Mouse (Mus musculus) left cerebral cortex, adult 2 months (tissue): ENCODE results near the gene Mettl1. TPM values are rescaled to one million over a fixed set of nuclear protein-coding genes. Genes with fewer than 3 reads are reported as not detected.

ENCODE experiments used
- DNase-seq, 2 experiments: peaks; one replicate each; pipeline ENCODE4 v3.0.0; 2021 to 2022; ENCODE audit warnings: low spot score in 2 of 2, mixed read lengths in 1 of 2; ENCODE audit errors: extremely low spot score in 1 of 2
- H3K27ac ChIP-seq: fragments of 200-600 bp; 2 replicates; pipeline ENCODE4 v1.8.1; 2022
- H3K4me3 ChIP-seq: fragments of 200-600 bp; 2 replicates; pipeline ENCODE4 v1.8.1; 2022
- CTCF ChIP-seq: fragments of 200-600 bp; IDR thresholded peaks from 2 replicates; pipeline ENCODE4 v1.8.1; 2022; ENCODE audit warnings: antibody characterized with exemption, mild to moderate bottlenecking, moderate library complexity
- intact Hi-C: fragments of 180-260 bp; cut with DNase I; formaldehyde crosslinking; loops from one replicate; pipeline ENCODE4 v1.15.1; 2025
- microRNA-seq, 2 experiments: library from miRNA; unstranded; fragments of <30 nt; microRNA quantifications; one replicate each; pipeline ENCODE4 v1.2.0; 2021
- total RNA-seq, 2 experiments: library from RNA; stranded (reverse); gene quantifications; 2 replicates each; pipeline ENCODE4 v1.2.3; 2021

Mettl1 gene
- total RNA-seq, 2 experiments from 2014 or later, result 10.1 to 12.3 TPM

DNA sequence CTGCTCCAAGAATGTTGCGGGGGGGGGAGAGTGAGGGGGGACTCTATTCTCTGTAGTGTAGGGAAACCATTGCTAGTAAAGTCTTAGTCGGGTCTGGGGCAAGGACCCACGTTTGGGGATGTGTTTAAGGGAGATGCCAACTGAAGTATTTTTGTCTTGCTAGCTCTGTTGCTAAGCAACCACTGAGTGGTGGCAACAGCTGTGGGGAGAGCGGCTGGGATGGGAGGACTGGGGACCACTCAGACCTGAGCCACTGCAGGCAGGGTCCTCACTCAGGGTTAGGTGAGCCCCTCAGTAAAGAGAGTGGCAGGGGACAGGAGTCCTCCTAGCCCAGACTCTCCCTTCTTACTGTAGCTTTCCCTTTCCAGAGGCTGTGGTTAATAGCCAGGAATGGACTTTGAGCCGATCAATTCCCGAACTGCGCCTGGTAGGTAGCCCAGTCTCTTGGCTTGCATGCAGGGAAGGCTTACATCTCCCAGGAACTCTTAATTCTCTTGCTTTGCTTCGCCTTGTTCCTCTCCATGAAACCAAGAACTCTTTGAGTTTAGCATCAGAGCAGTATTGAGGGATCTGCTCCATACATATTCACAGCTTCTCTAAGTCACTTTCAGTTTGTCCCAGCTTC, 40.9 kb downstream of the Mettl1 start:
- no peak for DNase-seq
- TF ChIP-seq CTCF, result no peak
- intact Hi-C loops, result no loop called here
- Histone ChIP-seq H3K27ac (peak overlapping the region; percentile 96), H3K4me3 (peak overlapping the region; percentile 85)

DNA sequence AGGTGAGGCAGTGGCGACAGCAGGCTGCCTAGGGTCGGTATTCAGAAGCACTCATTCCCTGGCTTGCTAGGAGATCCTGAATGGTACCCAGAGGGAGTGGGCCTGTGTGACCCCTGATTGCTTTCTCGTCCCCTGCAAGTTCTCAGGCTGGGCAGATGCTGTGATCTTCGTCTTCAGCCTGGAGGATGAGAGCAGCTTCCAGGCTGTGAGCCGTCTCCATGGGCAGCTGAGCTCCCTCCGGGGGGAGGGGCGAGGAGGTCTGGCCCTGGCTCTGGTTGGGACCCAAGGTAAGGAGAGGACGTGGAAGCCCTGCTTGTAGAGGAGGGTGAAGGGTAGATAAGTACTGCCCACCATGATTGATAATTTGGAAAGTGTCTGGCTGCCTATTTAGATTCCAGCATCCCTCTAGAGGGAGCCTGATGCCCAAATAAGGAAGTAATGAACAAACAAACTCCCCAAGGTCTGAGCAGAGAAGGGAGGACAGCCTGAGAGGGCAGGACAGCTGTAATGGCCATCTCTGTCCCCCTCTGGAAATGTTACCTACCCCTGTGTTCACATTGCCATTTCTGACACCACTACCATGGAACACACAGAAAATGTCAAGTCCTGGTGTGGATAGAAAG, 42.2 kb downstream of the Mettl1 start:
- intact Hi-C loops, result no loop called here
- TF ChIP-seq CTCF, result no peak; the same call in 1 of the 2 replicates
- H3K27ac ChIP-seq, result peak overlapping the region; percentile 17; the same call in 1 of the 2 replicates
- no peak for DNase-seq
- H3K4me3 ChIP-seq, result no peak overlapping the region

DNA sequence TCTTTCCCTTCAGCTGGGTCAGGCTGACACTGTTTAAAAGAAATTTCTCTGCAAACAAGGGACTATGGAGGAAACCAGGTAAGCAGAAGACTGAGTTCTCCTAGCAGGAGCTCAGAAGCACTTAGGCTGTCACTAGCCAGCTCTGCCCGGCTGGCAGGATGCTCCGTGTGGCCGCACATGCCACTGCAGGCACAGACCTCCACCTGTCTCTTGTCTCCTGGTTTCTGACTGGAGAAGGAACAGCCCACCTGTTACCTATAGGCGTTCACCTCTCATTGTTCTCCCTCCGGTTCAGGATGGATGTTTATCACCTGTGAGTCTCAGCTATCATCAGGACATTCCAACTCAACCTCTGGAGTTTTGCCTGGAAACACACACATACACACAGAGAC, 42.7 kb downstream of the Mettl1 start:
- no peak; the same call in 1 of the 2 replicates for TF ChIP-seq CTCF
- Histone ChIP-seq H3K27ac (no peak overlapping the region; the same call in 1 of the 2 replicates), H3K4me3 (no peak overlapping the region)
- DNase-seq, result no peak
- intact Hi-C loops, result no loop called here

DNA sequence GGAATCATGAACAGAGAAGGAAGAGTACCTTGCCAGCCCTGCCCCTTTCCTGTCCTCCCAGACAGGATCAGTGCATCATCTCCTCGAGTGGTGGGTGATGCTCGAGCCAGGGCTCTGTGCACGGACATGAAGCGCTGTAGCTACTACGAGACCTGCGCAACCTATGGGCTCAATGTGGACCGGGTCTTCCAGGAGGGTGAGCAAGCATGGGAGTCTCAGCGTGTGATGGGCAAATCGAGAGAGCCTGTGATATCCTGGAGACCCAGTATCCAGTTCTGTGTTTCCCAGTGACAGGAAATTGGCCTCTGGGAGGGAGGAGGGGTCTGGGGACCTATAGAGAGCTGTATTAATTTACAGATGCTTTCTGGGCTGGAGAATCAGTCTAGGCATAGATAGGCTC, 43.8 kb downstream of the Mettl1 start:
- Histone ChIP-seq H3K4me3 (no peak overlapping the region), H3K27ac (no peak overlapping the region)
- TF ChIP-seq CTCF, result no peak
- DNase-seq, result no peak
- intact Hi-C loops, result no loop called here

DNA sequence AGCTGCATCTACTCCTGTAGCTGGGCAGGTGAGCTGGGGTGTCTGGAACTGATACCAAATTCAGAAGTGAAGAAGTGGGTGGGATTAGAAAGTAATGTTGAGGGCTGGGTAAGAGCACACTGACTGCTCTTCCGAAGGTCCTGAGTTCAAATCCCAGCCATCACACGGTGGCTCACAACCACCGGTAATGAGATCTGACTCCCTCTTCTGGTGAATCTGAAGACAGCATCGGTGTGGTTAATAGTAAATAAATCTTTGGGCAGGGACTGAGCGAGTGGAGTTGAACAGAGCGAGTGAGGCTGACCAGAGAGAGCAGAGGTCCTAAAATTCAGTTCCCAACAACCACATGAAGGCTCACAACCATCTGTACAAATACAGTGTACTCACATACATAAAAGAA, 44.4 kb downstream of the Mettl1 start:
- H3K4me3 ChIP-seq, result no peak overlapping the region
- intact Hi-C loops, result no loop called here
- peak; percentile 30 for TF ChIP-seq CTCF
- H3K27ac ChIP-seq, result no peak overlapping the region
- no peak for DNase-seq

DNA sequence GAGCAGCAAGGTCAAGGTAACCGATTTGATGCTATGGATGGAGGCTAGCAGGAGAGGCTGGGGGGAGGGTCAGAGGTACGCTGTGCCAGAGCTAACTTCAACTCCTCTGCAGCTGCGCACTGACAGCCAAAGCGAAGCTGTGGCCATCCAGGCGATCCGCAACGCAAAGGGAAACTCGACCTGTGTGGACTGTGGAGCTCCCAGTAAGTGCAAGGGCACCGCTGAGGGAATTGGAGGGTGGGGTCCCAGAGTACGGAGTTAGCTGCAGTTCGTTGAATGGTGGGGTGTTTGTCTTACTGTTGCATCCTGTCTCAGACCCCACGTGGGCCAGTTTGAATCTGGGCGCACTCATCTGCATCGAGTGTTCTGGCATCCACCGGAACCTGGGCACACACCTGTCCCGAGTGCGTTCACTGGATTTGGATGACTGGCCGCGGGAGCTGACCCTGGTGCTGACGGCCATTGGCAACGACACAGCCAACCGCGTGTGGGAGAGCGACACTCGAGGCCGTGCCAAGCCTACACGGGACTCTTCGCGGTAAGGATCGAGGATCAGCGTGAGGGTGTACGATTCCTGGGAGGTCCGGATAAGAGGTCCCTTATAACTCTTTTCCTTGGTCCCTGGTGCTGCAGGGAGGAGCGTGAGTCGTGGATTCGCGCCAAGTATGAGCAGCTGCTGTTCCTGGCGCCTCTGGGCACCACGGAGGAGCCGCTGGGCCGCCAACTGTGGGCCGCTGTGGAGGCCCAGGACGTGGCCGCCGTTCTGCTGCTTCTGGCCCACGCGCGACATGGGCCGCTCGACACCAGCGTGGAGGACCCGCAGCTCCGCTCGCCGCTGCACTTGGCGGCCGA, 49.6 kb downstream of the Mettl1 start:
- H3K27ac ChIP-seq, result peak overlapping the region; percentile 60
- peak overlapping the region; percentile 13; the same call in 1 of the 2 replicates for H3K4me3 ChIP-seq
- DNase-seq, result peak; percentile 52 to 61
- TF ChIP-seq CTCF, result no peak
- intact Hi-C loops, result no loop called here

DNA sequence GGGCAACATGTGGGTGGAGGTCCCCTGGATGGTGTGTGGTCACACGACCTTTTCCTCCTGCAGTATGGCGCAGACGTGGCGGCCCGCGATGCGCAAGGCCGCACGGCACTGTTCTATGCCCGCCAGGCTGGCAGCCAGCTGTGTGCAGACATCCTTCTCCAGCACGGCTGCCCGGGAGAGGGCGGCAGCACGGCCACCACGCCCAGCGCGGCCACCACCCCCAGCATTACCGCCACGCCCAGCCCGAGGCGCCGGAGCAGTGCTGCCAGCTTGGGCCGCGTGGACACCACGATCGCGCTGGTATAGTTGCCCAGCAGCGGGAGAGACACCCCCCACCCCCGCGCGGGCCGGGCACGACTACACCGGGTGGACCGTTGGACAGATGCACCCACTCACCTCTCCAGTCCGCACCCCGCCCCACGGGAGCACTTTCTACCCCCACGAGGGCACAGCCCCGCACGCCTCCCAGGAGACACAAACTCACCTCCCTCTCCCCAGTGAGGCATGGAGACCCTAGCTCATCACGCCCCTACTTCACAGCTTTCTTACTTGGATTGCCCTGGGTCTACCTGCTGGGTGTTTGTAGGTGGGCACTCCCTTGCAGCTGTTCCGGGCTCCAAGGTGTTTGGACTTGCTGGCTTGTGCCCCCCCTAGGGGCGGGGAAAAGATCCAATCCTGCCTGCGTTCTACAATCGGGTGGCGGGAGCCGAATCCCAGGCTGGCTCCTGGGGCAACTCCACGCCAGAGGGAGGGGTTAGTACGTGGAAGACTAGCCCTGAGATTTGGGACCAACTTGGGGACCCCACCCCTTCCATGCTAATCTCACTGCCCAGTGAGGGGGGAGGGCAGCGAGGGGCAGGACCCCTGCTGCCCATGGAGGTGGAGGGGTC, 50.5 kb downstream of the Mettl1 start:
- intact Hi-C loops, result no loop called here
- H3K27ac ChIP-seq, result peak overlapping the region; percentile 60; the same call in 1 of the 2 replicates
- peak; percentile 56 to 65 for DNase-seq
- 0 out of 2 replicates have a peak overlapping the region, but pooled peaks have one; percentile 13 for H3K4me3 ChIP-seq
- peak; percentile 7 for TF ChIP-seq CTCF

DNA sequence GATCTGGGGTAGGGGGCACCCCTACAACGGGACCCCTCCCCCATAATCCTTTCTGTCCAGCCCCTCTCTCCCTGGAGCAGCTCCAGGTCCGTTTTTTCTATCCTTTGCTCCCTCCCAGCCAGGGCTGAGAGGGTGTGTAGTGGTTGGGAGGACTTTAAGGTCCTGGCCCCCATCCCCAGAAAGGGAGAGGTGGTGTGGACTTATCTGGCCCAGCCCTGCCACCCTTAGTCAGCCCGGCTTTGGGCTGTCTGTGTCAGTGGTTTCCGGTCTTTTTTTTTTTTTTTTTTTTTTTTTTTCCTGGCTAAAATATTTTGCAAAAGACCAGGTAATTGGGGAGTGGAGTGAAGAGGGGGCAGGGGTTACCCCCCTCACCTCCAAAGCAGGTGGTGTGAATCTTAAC, 51.5 kb downstream of the Mettl1 start:
- intact Hi-C loops, result no loop called here
- DNase-seq, result peak in 1 of 2 experiments; percentile 18
- Histone ChIP-seq H3K4me3 (no peak overlapping the region), H3K27ac (no peak overlapping the region)
- no peak for TF ChIP-seq CTCF

DNA sequence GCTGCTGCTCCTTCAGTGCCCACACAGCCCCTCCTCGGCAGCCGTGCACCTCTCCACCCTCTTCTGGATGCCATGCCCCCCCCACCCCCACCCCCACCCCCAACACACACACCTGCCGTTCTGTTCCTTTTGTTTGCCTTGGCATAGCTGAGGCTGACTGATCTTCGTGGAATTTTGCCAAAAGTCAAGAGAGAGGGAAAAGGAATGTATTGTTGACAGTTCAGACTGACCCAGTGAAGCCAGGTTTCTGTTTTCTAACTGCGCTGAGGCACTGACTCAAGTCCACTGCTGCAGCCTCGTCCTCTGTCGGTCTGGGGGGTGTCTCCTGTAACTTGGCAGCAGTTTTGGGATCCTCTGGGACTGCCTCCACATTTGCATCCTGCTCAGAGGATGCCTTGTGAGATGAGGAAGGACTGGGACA, 53.2 kb downstream of the Mettl1 start:
- TF ChIP-seq CTCF, result no peak
- H3K4me3 ChIP-seq, result no peak overlapping the region

More for the DNA sequence above, 53.2 kb downstream of the Mettl1 start:
- intact Hi-C loops, result no loop called here
- peak overlapping the region; percentile 72 for H3K27ac ChIP-seq
- no peak for DNase-seq

Small RNA genes within 50 kb of the gene (microRNA-seq; reads per million reads assigned to microRNA genes)
- gene Mir26a-2, result 10.0 to 25.3 reads per million in 2 experiments
- gene Mir546, result 0 to 0.24 reads per million in 2 experiments

Other genes starting within 250 kb of the Mettl1 start
- 10 to 100 TPM; 11.7 TPM for gene Atp23, start 140.1 kb upstream of the Mettl1 start, total RNA-seq
- gene Ctdsp2, start 62.7 kb upstream of the Mettl1 start, total RNA-seq, result 10 to 100 TPM; 79.4 to 83.8 TPM
- gene Avil, start 40.7 kb upstream of the Mettl1 start, total RNA-seq, result under 1 TPM; 0.18 to 0.28 TPM
- gene Tsfm, start 10.6 kb upstream of the Mettl1 start, total RNA-seq, result 10 to 100 TPM; 30.2 to 30.7 TPM
- gene Eef1akmt3, start 99 bp downstream of the Mettl1 start, total RNA-seq, result under 1 TPM in 1 of 2 experiments, not detected in 1; 0.21 TPM
- gene Cyp27b1, start 6.8 kb downstream of the Mettl1 start, total RNA-seq, result under 1 TPM; 0.36 to 0.77 TPM
- gene March9, start 18.8 kb downstream of the Mettl1 start, total RNA-seq, result 10 to 100 TPM; 18.1 to 22.5 TPM
- 10 to 100 TPM; 74.4 to 75.2 TPM for gene Cdk4, start 22.1 kb downstream of the Mettl1 start, total RNA-seq
- 10 to 100 TPM; 63.7 to 64.4 TPM for gene Tspan31, start 28.9 kb downstream of the Mettl1 start, total RNA-seq
- gene Agap2, start 33.9 kb downstream of the Mettl1 start, total RNA-seq, result 100 to 1,000 TPM; 627 to 694 TPM
- gene Os9, start 79.7 kb downstream of the Mettl1 start, total RNA-seq, result 100 to 1,000 TPM; 109 to 114 TPM
- 100 to 1,000 TPM; 122 to 125 TPM for gene B4galnt1, start 123.8 kb downstream of the Mettl1 start, total RNA-seq
- 1 to 10 TPM; 3.8 TPM for gene Slc26a10, start 139.2 kb downstream of the Mettl1 start, total RNA-seq
- 100 to 1,000 TPM; 198 to 208 TPM for gene Arhgef25, start 148.7 kb downstream of the Mettl1 start, total RNA-seq
- gene Dtx3, start 154.3 kb downstream of the Mettl1 start, total RNA-seq, result 100 to 1,000 TPM; 207 to 223 TPM
- gene Pip4k2c, start 170.2 kb downstream of the Mettl1 start, total RNA-seq, result 100 to 1,000 TPM; 113 to 115 TPM
- 1,000 to 10,000 TPM; 1,016 to 1,023 TPM for gene Kif5a, start 221.9 kb downstream of the Mettl1 start, total RNA-seq
- 100 to 1,000 TPM; 254 to 259 TPM for gene Dctn2, start 225.0 kb downstream of the Mettl1 start, total RNA-seq
- 10 to 100 TPM; 42.2 to 52.4 TPM for gene Mbd6, start 247.6 kb downstream of the Mettl1 start, total RNA-seq